Comparison of ENCODE assay signal across 12 mouse cellular contexts in the genomic region with DNA sequence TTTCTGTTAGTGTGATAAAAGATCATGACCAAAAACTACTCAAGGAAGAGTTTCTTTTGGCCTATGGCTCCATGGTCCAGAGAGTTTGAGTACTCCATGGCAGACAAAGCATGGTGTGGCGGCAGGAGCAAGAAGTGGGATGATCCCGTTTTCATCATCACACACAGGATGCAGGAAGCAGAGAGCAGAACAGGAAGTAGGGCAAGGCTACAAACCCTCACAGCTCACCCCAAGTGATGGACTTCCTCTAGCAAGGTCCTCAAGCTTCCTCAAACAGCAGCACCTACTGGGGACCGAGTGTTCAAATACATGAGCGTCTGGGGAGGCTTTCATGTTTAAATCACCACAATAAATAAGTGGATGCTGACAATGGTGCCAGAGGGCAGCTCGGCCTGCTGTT.
DNase-seq lines count a peak whose midpoint lies in the region; ATAC-seq lines count a peak whose summit lies in the region.
"Had no signal": no experiment of that assay in that cellular context is flagged by ENCODE, and none has a peak within 500 bp of the region (broad histone marks: within the 10 kb centered on the region; RNA-seq: fewer than 3 reads in every experiment).

No protein-coding gene starts in this region.

- peak; percentile 94 for DNase-seq in heart, adult 11 months
- no peak for DNase-seq in heart, adult 8-10 months (ENCODE audit: low spot score)
- peak; percentile 24 for DNase-seq in induced T-regulatory cell, adult 2 months (ENCODE audit: low read depth)
- peak; percentile 51 for DNase-seq in naive thymus-derived CD4-positive, alpha-beta T cell, adult 2 months (ENCODE audit: low read depth)
- DNase-seq in ovary, postnatal 36 days (ENCODE audit: low spot score): no peak
- DNase-seq in layer of hippocampus, adult 11-12 months (ENCODE audit: low spot score): no peak
- DNase-seq: cerebellum, postnatal 25 days; heart, postnatal 4 days; kidney, postnatal 4 days had no signal

- peak; percentile 53 for ATAC-seq in CD4-positive, CD25-positive, alpha-beta regulatory T cell, adult 4 months
- ATAC-seq in cerebellum, adult (ENCODE audit: insufficient number of reproducible peaks, low FRiP score, low TSS enrichment): no peak
- ATAC-seq: intestine, embryonic 15.5 days had no signal

Comparison
In these comparisons a context has a peak if more than half of its experiments do, and no peak if none do; other contexts are left out.
1. DNase-seq: peak in heart, adult 11 months (single experiment), induced T-regulatory cell, adult 2 months (single experiment) and naive thymus-derived CD4-positive, alpha-beta T cell, adult 2 months (single experiment); none in heart, adult 8-10 months (single experiment), ovary, postnatal 36 days (single experiment) and layer of hippocampus, adult 11-12 months (single experiment).